Mouse (Mus musculus) midbrain, postnatal 0 days (tissue): ENCODE results near the gene Zfp758. TPM values are rescaled to one million over a fixed set of nuclear protein-coding genes. Genes with fewer than 3 reads are reported as not detected.
"Not testable (repeated sequence)": the region's sequence is repeated elsewhere in the genome, so short reads cannot be mapped to it uniquely, and the experiment has no call there.

Experiments
- ATAC-seq: fragments of 200-750 bp; cut with Nextera tagmentation; 2 replicates; pipeline ENCODE4 v1.8.0; 2017; ENCODE audit warnings: moderate number of reproducible peaks, mild to moderate bottlenecking, moderate TSS enrichment, moderate library complexity; ENCODE audit not compliant: low FRiP score
- DNase-seq: peaks from one replicate; pipeline ENCODE4 v3.0.0-alpha.2; 2015; ENCODE audit warnings: low spot score
- H3K27ac ChIP-seq: fragments of 300-500 bp; sonication (generic); 2 replicates; pipeline ENCODE4 v1.5.1; 2014; ENCODE audit warnings: low read depth, mild to moderate bottlenecking, low read length, mixed read lengths
- H3K27me3 ChIP-seq: fragments of 300-500 bp; sonication (generic); 2 replicates; pipeline ENCODE4 v1.6.1; 2014; ENCODE audit warnings: low read length, control low read depth, mixed read lengths; ENCODE audit not compliant: insufficient read depth
- H3K36me3 ChIP-seq: fragments of 300-500 bp; sonication (generic); 2 replicates; pipeline ENCODE4 v1.6.1; 2014; ENCODE audit warnings: low read length, control low read depth, mixed read lengths; ENCODE audit not compliant: insufficient read depth
- H3K4me1 ChIP-seq: fragments of 300-500 bp; sonication (generic); 2 replicates; pipeline ENCODE4 v1.6.1; 2014; ENCODE audit warnings: mild to moderate bottlenecking, control low read depth, antibody characterized with exemption, low read length, mixed read lengths; ENCODE audit not compliant: insufficient read depth
- H3K4me2 ChIP-seq: fragments of 300-500 bp; sonication (generic); 2 replicates; pipeline ENCODE4 v1.6.1; 2014; ENCODE audit warnings: low read depth, mild to moderate bottlenecking, low read length, mixed read lengths; ENCODE audit not compliant: poor library complexity, severe bottlenecking
- H3K4me3 ChIP-seq: fragments of 300-500 bp; sonication (generic); 2 replicates; pipeline ENCODE4 v1.5.1; 2014; ENCODE audit warnings: low read depth, mild to moderate bottlenecking, low read length, moderate library complexity
- H3K9ac ChIP-seq: fragments of 300-500 bp; sonication (generic); replicated peaks from 2 replicates; pipeline ENCODE4 v1.6.1; 2014; ENCODE audit warnings: mild to moderate bottlenecking, low read length, moderate library complexity, mixed read lengths; ENCODE audit not compliant: poor library complexity, severe bottlenecking
- H3K9me3 ChIP-seq: fragments of 300-500 bp; sonication (generic); 2 replicates; pipeline ENCODE4 v1.6.1; 2016; ENCODE audit warnings: low read length, control low read depth
- CTCF ChIP-seq: IDR thresholded peaks from 2 replicates; pipeline ENCODE4 v1.5.1; 2016; ENCODE audit warnings: antibody characterized with exemption, mild to moderate bottlenecking
- WGBS: fragments of 180-500 bp; shearing (Covaris S2); extraction: QIAGEN DNeasy Blood & Tissue Kit; methylation state at CpG from one replicate; pipeline ENCODE4 v1.1.7; 2014; 5-methylcytosine and 5-hydroxymethylcytosine counted together
- polyA plus RNA-seq: library from polyadenylated mRNA; unstranded; fragments of >200 nt; fragmentation: Nextera tagmentation; extraction: Ambion mirVana; gene quantifications from 2 replicates; pipeline ENCODE4 v1.2.1, GENCODE M21; 2015
- total RNA-seq: library from RNA; depleted of rRNA; stranded (reverse); fragments of >200 nt; gene quantifications from 2 replicates; pipeline ENCODE4 v1.2.3, GENCODE M21; 2014; rRNA removed

Gene Zfp758
- 7.2 and 10.2 TPM in 2 replicates for total RNA-seq
- 5.8 and 7.7 TPM in 2 replicates for polyA plus RNA-seq

DNA sequence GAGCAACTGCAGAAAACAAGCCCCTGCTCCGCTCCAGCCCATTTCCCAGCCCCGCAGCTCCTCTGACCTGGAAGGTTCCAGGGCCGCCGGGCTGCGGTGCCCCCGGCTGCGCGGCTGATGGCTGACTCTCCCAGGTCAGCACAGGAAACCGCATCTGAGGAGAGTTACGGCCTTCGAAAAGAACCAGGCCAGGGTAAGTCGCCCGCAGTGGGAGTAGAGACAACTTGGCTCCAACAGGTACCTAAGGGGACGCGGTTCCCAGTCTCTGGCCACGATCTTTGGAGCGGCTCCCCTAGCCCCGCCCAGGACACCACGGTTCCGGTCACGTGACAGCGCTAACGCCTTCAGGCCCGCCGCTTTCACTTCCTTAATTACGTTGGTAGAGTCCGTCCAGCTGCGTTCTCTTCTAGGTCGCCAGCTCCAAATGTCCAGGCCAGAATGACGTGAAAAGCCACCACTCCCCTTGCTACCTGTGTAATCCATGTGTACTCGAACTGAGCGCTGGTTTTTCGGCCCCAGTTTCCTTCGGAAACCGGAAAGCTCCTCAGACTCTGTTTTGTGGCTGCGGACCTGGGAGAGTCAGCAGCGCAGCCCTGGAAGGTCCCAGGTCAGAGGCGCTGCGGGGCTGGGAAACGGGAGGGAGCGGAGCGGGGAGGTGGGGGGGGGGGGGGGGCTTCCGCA lies at the start of gene Zfp758, which contains the start of gene Zfp944:
Gene Zfp758 (plus strand): TSS at position 353 of the 681 bp plus-strand sequence.
Gene Zfp944 (minus strand): TSS at position 300 of the 681 bp plus-strand sequence.
- Histone ChIP-seq H3K4me3 (peak within 1 kb of the TSS; percentile 53), H3K9ac (peak within 1 kb of the TSS; percentile 42), H3K4me2 (peak within 1 kb of the TSS; percentile 48)
- DNase-seq (peak; percentile 30), ATAC-seq (peak; percentile 95)
- under 1% methylated on average over 27 of the region's 43 CpGs for WGBS
- H3K27ac ChIP-seq, H3K36me3 ChIP-seq, H3K9me3 ChIP-seq, H3K27me3 ChIP-seq, H3K4me1 ChIP-seq: not testable (repeated sequence)

GRCm38 (mm10) chr17:22314219-22314618 lies 47.0 kb upstream of the Zfp758 start:
- not testable (repeated sequence) for H3K9ac ChIP-seq, DNase-seq, H3K9me3 ChIP-seq, H3K4me1 ChIP-seq, H3K27ac ChIP-seq, H3K27me3 ChIP-seq, H3K36me3 ChIP-seq
- 0% methylated on average over 3 of the region's 3 CpGs for WGBS
- H3K4me2 ChIP-seq: peak overlapping the region; percentile 42
- peak; percentile 75 for ATAC-seq
- peak overlapping the region; percentile 50 for H3K4me3 ChIP-seq

DNA sequence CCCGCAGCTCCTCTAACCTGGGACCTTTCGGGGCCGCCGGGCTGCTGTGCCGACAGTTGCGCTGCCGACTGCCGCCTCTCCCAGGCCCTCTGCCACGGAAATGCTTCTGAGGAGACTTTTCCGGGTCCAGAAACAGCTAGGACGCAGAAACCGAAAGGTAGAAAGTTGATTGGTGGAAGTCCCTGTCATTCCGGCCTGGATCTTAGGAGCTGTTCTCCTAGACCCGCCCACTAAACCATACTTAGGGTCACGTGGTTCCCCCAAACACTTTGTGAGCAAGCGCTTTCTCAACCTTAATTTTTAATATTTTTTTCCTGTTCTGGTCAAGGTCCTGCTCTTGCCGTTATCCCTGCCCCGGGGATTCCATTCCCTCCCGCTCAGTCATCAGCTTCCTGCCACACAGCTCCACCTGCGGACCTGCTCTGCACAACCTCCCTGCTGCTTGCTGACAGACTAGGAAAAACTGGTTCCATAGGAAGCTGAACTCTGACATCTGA lies 46.5 kb upstream of the Zfp758 start, which contains the start of gene CT030661.1:
Gene CT030661.1 (minus strand): TSS at position 108 of the 497 bp plus-strand sequence.
- DNase-seq (peak; percentile 99), ATAC-seq (peak; percentile 99)
- H3K36me3 ChIP-seq, H3K4me1 ChIP-seq, H3K27me3 ChIP-seq, H3K9me3 ChIP-seq: not testable (repeated sequence)
- Histone ChIP-seq H3K4me2 (peak within 1 kb of the TSS; percentile 42), H3K27ac (peak within 1 kb of the TSS; percentile 65), H3K9ac (peak within 1 kb of the TSS; percentile 54; the same call in 1 of the 2 replicates), H3K4me3 (peak within 1 kb of the TSS; percentile 50)
- WGBS: under 1% methylated on average over 20 of the region's 20 CpGs
- peak; percentile 40; the same call in 1 of the 2 replicates for TF ChIP-seq CTCF

DNA sequence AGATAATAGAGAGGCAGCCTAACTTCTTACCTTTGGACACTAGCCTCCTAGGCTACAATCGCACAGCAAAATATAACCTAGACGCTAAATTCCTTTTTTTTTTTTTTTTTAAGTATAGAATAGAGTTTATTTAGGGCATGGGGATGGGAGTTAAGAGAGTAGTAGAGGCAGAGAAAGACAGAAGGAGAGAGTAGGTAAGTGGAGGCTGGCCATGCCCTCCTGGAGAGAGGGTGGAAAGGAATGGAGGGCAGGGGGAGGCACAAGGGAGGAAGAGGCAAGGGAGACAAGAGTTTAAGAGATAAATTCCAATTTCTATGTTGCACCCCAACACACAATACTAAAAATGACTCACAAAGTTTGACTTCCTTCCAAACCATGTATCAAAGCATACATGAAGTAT lies 46.0 kb upstream of the Zfp758 start:
- not testable (repeated sequence) for H3K36me3 ChIP-seq, H3K27me3 ChIP-seq, ATAC-seq, DNase-seq, H3K4me1 ChIP-seq, H3K9ac ChIP-seq, H3K27ac ChIP-seq, H3K9me3 ChIP-seq
- 16% methylated on average over 2 of the region's 2 CpGs for WGBS
- Histone ChIP-seq H3K4me2 (peak overlapping the region; percentile 42), H3K4me3 (peak overlapping the region; percentile 50)

DNA sequence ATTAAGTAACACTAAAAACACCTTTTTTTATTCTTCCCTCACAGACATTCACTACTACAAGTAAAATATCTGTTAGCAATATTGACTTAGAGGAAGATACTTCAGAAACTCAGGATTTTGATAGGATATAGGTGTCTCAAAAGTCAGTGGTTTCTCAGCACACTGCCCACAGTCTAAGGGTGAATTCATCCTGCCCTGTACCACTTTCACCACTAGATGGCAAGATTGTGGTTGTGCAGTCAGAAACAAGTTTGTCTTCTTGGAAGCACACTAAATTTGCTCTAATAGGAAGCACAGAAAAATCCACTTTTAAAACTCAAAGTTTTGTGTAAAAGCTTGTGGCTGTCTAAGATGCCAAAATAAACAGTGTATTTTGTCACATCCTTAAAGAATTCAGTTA lies 8.5 kb upstream of the Zfp758 start:
- Histone ChIP-seq H3K9me3 (no peaks in the 10 kb centered on the region), H3K27me3 (no peaks in the 10 kb centered on the region), H3K9ac (no peak overlapping the region), H3K4me3 (no peak overlapping the region), H3K4me1 (no peaks in the 10 kb centered on the region), H3K27ac (no peak overlapping the region), H3K36me3 (no peaks in the 10 kb centered on the region), H3K4me2 (no peak overlapping the region)
- no peak for ATAC-seq
- peak; percentile 42 for DNase-seq
- TF ChIP-seq CTCF: peak; percentile 78

- Histone ChIP-seq H3K9me3 (no peaks in the 10 kb centered on the region), H3K9ac (peak overlapping the region; percentile 39), H3K4me1 (no peaks in the 10 kb centered on the region), H3K27me3 (no peaks in the 10 kb centered on the region), H3K36me3 (no peaks in the 10 kb centered on the region), H3K4me2 (peak overlapping the region; percentile 48), H3K4me3 (peak overlapping the region; percentile 53), H3K27ac (no peak overlapping the region)
- 24% methylated on average over 5 of the region's 5 CpGs for WGBS
- ATAC-seq (no peak), DNase-seq (no peak)
- no peak for TF ChIP-seq CTCF
Observed at GRCm38 (mm10) chr17:22360572-22360971, 681 bp upstream of the Zfp758 start.
